Mouse (Mus musculus) erythroblast, embryonic 14.5 days (primary cell): ENCODE measurements around the gene Rasgef1b. TPM values are rescaled to one million over a fixed set of nuclear protein-coding genes. Genes with fewer than 3 reads are reported as not detected.

Source experiments
- H3K27me3 ChIP-seq: 2 replicates; pipeline ENCODE4 v1.6.1; 2012; ENCODE audit warnings: inconsistent platforms; ENCODE audit not compliant: control insufficient read depth
- H3K36me3 ChIP-seq: 2 replicates; pipeline ENCODE4 v1.6.1; 2012; ENCODE audit warnings: mild to moderate bottlenecking, inconsistent platforms; ENCODE audit not compliant: control insufficient read depth
- H3K4me1 ChIP-seq: 2 replicates; pipeline ENCODE4 v1.6.1; 2012; ENCODE audit warnings: inconsistent platforms; ENCODE audit not compliant: control insufficient read depth
- H3K4me3 ChIP-seq: replicated peaks from 2 replicates; pipeline ENCODE3; 2012; ENCODE audit warnings: moderate library complexity, mild to moderate bottlenecking, inconsistent platforms
- H3K9me3 ChIP-seq: 2 replicates; pipeline ENCODE4 v1.6.1; 2012; ENCODE audit warnings: low read length, inconsistent platforms, mixed read lengths; ENCODE audit not compliant: control insufficient read depth
- GATA1 ChIP-seq: IDR thresholded peaks from 2 replicates; pipeline ENCODE4 v1.6.1; 2012; ENCODE audit warnings: low read length, inconsistent platforms, mixed read lengths
- TAL1 ChIP-seq: IDR thresholded peaks from 3 replicates; pipeline ENCODE4 v1.6.1; 2012; ENCODE audit warnings: low read length, inconsistent platforms, mixed read lengths
- polyA plus RNA-seq: library from polyadenylated mRNA; stranded (reverse); fragments of >175 nt; gene quantifications from 2 replicates; pipeline ENCODE4 v1.2.3, GENCODE M21; 2012

The Rasgef1b gene
- polyA plus RNA-seq = 0.04 and 0.10 TPM in 2 replicates

GRCm38 (mm10) chr5:99728649-99729212 lies at the start of gene Rasgef1b:
Gene Rasgef1b, minus strand, starts transcription at chr5:99729065.
- Histone ChIP-seq H3K9me3 (no peaks in the 10 kb centered on the region), H3K27me3 (peaks cover 46% of the 10 kb centered on the region), H3K4me1 (no peaks in the 10 kb centered on the region), H3K4me3 (peak within 1 kb of the TSS; percentile 35), H3K36me3 (no peaks in the 10 kb centered on the region)
- TF ChIP-seq TAL1 (no peak), GATA1 (no peak)

GRCm38 (mm10) chr5:99775342-99775741 lies 46.5 kb upstream of the Rasgef1b start:
- Histone ChIP-seq H3K36me3 (no peaks in the 10 kb centered on the region), H3K4me3 (no peak overlapping the region), H3K27me3 (no peaks in the 10 kb centered on the region), H3K4me1 (no peaks in the 10 kb centered on the region), H3K9me3 (no peaks in the 10 kb centered on the region)
- TF ChIP-seq GATA1 = no peak
- TF ChIP-seq TAL1 = no peak

GRCm38 (mm10) chr5:99773265-99773664 lies 44.4 kb upstream of the Rasgef1b start:
- Histone ChIP-seq H3K9me3 (no peaks in the 10 kb centered on the region), H3K4me1 (no peaks in the 10 kb centered on the region), H3K27me3 (no peaks in the 10 kb centered on the region), H3K36me3 (no peaks in the 10 kb centered on the region), H3K4me3 (no peak overlapping the region)
- TF ChIP-seq TAL1 = no peak
- TF ChIP-seq GATA1 = no peak

- TF ChIP-seq TAL1 (no peak), GATA1 (no peak)
- Histone ChIP-seq H3K36me3 (no peaks in the 10 kb centered on the region), H3K4me3 (no peak overlapping the region), H3K9me3 (no peaks in the 10 kb centered on the region), H3K4me1 (no peaks in the 10 kb centered on the region), H3K27me3 (no peaks in the 10 kb centered on the region)
Measured at GRCm38 (mm10) chr5:99764246-99764645, 35.4 kb upstream of the Rasgef1b start.

GRCm38 (mm10) chr5:99758859-99759258 lies 30.0 kb upstream of the Rasgef1b start:
- TF ChIP-seq TAL1 = no peak
- H3K27me3 ChIP-seq = no peaks in the 10 kb centered on the region

GRCm38 (mm10) chr5:99753843-99754242 lies 25.0 kb upstream of the Rasgef1b start:
- no peaks in the 10 kb centered on the region for H3K27me3 ChIP-seq
- TF ChIP-seq GATA1 (no peak), TAL1 (no peak)
- no peaks in the 10 kb centered on the region for H3K36me3 ChIP-seq
- no peak overlapping the region for H3K4me3 ChIP-seq
- H3K9me3 ChIP-seq = no peaks in the 10 kb centered on the region; the same call in 1 of the 2 replicates
- no peaks in the 10 kb centered on the region for H3K4me1 ChIP-seq

More at GRCm38 (mm10) chr5:99758859-99759258, 30.0 kb upstream of the Rasgef1b start:
- H3K36me3 ChIP-seq = no peaks in the 10 kb centered on the region
- H3K4me3 ChIP-seq = no peak overlapping the region
- H3K9me3 ChIP-seq = no peaks in the 10 kb centered on the region; the same call in 1 of the 2 replicates
- no peaks in the 10 kb centered on the region for H3K4me1 ChIP-seq

GRCm38 (mm10) chr5:99753368-99753767 lies 24.5 kb upstream of the Rasgef1b start:
- H3K9me3 ChIP-seq = no peaks in the 10 kb centered on the region; the same call in 1 of the 2 replicates
- no peaks in the 10 kb centered on the region for H3K4me1 ChIP-seq
- H3K4me3 ChIP-seq = no peak overlapping the region
- H3K27me3 ChIP-seq = no peaks in the 10 kb centered on the region
- H3K36me3 ChIP-seq = no peaks in the 10 kb centered on the region
- TF ChIP-seq TAL1 (no peak), GATA1 (no peak)

- no peaks in the 10 kb centered on the region for H3K4me1 ChIP-seq
- H3K36me3 ChIP-seq = no peaks in the 10 kb centered on the region
- TF ChIP-seq GATA1 (no peak), TAL1 (no peak)
- no peaks in the 10 kb centered on the region; the same call in 1 of the 2 replicates for H3K9me3 ChIP-seq
- no peaks in the 10 kb centered on the region for H3K27me3 ChIP-seq
- H3K4me3 ChIP-seq = no peak overlapping the region
Measured at GRCm38 (mm10) chr5:99752670-99753231, 23.9 kb upstream of the Rasgef1b start.

- TF ChIP-seq GATA1 (no peak), TAL1 (no peak)
- H3K9me3 ChIP-seq = no peaks in the 10 kb centered on the region
- H3K27me3 ChIP-seq = no peaks in the 10 kb centered on the region
- H3K4me3 ChIP-seq = no peak overlapping the region
- no peaks in the 10 kb centered on the region for H3K4me1 ChIP-seq
- no peaks in the 10 kb centered on the region for H3K36me3 ChIP-seq
Measured at GRCm38 (mm10) chr5:99748417-99748816, 19.6 kb upstream of the Rasgef1b start.
